Mouse (Mus musculus) heart, adult 8-10 months (tissue): ENCODE data around the gene Megf9. TPM values are rescaled to one million over a fixed set of nuclear protein-coding genes. Genes with fewer than 3 reads are reported as not detected.

Experiments used
- DNase-seq: peaks from one replicate; pipeline ENCODE4 v3.0.0; 2022; ENCODE audit warnings: low spot score
- total RNA-seq, 4 experiments: library from RNA; stranded (reverse); gene quantifications; 2 replicates each; pipeline ENCODE4 v1.2.4; 2022

Gene Megf9
- total RNA-seq, 4 experiments from 2014 or later = 8.7 to 13.5 (median 12.8) TPM

DNA sequence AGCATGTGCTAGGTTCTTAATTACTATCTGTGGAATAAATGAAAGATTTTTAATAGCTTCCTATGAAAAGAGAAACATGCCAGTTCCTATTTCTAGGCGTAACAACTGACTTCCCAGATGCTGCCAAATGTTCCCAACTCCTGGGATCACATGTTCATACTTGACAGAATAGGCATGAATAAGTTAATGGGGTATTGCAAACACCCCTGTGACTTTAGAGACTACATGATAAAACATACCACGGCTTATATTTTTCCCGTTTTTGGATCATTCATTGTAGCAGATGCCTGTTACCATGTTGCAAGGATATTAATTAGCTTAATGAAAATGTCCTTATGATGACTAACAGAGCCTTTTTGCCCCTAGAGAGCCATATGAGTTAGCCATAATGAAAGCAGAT is 88.0 kb downstream of the Megf9 start:
- no peak for DNase-seq

DNA sequence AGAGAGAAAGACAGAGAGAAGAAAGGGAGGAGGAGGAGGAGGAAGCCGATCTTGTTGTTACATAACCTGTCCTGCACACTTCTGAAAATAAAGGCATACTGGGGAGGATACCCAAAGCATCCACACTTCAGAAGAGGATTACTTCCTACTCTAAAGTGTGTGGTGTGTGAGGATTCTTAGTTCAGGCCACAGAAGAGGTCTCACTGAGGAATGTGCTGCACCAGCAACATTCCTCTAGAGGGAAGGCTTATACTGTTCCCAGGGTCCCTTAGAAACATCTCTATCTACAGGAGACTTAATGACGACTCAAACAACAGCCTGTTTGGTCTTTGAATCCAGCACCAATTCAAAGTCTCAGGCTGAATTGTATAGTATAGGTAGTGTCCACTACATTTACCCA is 114.6 kb downstream of the Megf9 start:
- no peak for DNase-seq

DNA sequence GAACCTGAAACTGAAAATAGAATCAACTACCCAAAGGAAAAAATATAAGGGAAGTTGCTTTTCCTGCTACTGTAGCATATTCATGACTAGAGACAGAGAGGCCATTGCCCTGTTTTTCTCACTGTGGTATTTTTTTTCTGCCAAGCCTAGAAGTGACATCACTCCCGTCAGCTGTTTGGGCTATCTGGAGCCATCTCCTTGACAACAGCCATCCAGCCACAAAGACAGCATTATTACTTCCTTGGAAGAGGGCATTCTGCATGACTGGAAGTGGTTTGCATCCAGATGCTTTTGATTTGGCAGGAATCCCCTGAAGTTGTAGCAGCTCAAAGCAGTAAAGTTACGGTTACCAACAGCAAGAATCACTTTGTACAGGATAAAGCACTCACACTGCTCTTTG is 122.7 kb downstream of the Megf9 start:
- DNase-seq = no peak

DNA sequence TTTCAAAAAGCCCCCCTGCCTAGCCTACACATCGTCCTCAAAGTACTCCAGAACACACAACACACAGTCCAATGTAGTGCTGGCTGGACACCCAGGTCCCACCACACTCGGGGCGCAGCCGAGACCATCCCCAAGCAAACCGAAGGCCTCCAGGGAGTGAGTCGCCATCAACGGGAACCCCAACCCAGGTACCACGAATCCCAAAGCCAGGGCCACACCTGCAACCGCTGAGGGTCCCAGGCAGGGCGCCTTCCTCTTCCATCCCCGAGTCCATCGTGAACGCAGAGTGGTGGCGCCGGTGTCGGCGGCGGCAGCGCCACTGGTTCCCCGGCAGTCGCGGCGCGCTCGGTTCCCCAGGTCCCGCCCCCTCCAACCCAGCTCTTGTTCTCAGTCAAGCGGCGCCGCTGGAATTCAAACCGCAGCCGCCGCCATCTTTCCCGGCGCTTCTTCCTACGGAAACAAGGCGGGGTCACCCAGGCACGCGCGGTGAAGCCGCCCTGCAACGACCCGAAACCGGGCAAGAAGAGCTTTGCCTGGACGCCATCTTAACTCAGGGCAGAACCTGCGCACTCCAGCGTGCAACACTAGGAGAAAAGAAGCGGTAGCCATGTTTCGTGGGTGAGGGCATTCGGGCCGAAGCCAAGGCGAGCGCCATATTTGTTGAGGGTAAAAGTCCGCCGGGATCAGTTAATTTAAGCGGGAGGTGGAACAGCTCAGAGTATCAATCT is 124.6 kb downstream of the Megf9 start, which contains the start of gene Cdk5rap2:
Gene Cdk5rap2, minus strand, starts transcription at position 450 of the 728 bp plus-strand sequence.
- DNase-seq = peak; percentile 97

DNA sequence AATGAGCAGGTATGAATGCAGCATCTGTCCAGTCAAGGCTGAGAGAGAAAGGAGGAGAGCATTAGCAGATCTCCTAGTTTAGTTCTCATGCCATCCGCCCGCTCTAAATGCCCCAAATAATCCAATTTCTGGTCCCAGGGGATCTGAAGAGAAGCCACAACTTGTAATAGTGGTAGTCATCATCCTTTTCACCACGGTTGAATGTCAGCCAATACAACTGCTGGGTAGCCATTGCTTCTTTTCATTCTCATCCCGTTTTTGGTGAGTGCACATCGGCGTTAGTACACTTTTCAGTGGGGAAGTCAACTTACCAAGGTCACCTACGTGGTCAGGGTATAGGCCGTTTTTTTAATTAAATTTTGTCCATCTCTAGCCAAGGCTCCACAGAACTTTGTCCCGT is 125.3 kb downstream of the Megf9 start:
- DNase-seq = no peak

DNA sequence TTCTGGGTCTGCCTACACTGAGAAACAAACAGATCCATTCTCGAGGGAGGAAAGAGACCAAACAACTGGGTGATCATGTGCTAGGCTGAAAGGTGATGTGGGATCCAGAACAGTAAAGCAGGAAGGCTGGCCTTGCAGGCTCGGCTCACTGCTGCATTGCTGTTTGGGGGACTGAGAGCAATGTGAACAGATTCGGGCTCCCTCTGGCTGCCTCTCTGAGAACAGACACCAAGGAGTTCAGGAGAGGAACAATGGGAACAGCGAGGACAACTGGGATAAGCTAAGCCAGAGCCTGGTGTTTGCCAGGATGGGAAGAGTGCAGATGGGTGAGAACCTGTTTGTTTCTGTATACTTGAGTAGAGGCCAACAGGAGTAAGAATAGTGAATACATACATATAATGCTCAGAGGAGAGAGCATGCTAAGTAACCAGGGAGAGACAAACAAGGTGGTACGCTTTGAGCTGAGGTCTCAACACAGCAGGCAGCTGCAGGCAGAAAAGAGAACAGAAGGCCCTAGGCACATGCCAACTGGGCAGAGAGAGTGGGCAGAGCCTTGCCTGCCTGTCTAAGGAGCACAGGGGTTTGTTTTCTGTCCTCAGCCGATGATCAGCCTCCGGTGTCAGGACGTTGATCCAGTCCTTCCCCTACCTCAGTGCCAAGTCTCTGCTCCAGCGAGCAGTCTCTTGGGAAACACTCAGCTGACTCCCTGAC is 132.5 kb downstream of the Megf9 start:
- DNase-seq = no peak

DNA sequence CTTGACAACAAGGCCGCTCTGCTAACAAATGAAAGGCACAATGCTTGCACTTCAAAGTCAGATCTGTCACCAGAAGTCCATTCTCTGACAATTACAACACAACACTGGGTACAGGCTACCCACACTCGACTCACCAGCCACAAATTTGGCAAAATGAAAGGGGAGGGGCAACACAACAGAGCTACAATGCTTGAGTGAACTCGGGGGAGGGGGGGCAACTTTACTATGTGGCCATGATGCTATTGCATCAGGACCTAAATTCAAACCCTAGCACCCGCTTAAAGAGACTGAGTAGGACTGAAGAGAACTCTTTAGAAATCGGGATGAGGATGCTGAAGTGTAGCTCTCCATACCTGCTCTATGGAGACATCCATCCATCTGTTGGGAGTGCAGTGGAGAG is 135.3 kb downstream of the Megf9 start:
- no peak for DNase-seq

DNA sequence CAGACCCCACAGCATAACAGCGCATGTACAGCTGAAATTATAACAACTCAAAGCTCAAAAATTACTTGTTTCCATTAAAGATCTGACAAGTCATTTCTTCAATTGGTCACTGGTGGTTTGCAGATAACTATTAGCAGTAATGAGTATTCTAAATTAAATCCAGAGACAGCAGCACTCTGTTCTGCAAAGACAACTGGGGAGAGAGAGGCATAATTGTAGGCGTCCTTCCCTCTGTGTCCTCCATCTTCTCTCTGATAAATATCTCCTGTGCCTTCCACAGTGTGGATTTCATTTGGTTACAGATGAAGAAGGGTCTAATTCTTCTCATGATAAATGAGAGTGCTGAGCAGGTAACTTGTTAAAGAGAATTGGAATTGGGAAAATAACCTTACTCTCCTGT is 135.7 kb downstream of the Megf9 start:
- DNase-seq = no peak

DNA sequence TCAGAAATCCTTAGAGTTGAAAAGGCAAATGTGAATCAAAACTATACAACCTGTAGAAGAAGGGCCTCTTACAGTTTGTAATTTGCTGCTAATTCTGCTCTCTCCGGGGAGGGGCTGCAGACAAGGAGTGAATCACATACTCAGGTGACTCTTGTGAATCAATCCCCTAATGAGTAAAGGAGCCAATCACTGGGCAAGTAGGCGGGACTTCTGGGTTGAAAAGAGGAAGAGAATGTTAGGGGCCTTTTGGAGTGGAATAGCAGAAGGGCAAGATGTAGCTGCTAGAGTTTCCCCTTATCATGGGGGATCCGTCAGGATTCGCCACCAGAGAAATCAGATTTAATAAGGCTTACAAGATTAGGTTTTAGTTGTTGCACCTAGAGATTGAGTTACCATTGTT is 136.7 kb downstream of the Megf9 start:
- no peak for DNase-seq

DNA sequence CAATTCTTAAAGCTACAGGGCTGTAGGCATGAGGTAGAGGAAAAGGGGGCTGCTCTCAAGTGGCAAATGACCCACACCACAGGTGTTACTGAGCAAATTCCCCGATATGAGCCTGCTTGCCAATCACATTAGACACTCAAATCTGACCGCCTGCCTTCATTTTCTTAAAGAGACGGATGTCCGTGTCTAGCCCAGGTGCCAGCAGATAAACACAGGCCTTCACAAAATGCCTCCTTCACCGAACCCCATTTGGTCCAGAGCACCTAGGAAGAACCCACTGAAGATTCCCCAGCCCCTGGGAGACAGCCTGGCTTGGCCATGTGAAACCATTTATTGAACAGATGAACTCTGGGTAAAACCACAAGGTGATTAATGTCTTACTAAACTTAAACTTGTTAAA is 138.1 kb downstream of the Megf9 start:
- no peak for DNase-seq

DNA sequence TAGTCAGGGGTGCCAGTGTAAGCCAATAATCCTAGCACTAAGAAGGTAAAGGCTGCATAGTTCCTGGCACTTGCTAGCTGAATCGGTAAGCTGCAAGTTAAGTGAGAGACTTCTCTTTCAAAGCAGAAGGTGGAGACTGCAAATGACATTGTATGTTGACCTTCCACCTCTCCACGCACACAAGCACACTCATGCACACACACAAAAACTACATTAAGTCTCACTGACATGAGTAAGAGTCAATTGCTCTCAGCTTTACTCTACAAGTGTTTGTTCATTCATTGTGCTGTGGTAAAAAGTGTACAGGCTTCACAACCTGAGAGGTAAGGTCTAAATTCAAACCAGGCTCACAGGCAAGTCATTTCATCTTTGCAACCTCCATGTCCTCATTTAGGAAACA is 140.1 kb downstream of the Megf9 start:
- no peak for DNase-seq

DNA sequence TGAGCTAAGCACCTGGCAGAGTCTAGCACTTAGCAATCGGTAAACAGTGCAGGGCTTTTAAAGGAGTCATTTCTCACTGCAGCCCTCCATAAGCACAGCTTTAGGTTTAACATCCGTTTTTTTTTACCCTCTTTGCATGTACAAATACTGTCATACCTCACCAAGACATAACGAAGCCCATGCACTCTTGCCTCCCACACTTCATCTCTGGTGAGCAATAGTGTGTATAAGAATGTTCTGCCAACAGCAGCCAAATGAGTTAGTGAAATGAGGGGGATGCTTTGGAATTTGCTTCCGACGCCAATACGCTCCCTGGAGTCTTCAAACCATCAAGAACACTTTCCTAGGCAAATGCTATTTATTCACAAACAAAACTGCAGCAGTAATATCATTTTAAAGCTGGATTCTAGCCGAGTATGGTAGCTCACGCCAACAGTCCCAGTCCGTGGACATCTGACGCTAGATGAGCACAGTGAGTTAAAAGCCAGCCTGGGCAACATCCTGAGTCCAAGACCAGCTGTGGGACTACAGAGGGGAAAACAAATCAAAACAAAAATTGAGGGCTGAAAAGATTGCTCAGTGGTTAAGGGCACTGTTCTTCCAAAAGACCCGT is 142.9 kb downstream of the Megf9 start:
- DNase-seq = no peak

DNA sequence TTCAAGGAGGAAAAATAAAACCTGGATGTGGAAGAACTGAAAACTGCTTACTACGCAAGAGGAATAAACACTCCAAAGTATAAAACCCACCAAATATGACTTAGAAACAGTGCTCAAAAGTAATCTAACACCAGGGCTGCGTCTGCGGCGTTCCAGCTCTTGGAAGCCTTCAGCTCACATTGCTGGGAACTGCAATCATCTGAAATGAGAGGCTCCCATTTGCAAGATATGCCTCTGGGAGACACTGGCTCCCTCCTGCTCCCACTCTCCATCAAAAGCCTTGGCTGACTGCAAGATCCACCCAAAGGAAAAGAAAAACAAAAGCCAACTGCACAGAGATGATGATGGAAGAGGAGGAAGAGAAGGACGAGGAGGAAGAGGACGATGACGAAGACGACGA is 143.7 kb downstream of the Megf9 start:
- peak; percentile 28 for DNase-seq

DNA sequence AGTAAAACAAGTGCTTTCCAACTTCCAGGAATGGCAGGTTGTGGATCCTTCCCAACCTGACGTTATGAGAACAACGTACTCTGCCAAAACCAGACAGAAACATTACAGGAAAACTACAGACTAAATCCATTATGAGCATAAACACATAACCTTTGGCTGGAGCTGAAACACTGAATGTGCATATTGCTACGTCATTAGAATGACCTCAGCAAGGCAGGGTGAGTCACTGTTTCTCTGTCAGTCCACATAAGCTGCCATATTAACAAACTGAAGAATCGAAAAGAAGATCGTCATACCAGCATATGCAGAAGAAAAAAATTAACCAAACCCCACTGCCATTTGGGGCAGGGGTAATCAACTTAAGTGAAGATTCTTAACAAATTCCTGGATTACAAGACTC is 148.6 kb downstream of the Megf9 start:
- DNase-seq = no peak

DNA sequence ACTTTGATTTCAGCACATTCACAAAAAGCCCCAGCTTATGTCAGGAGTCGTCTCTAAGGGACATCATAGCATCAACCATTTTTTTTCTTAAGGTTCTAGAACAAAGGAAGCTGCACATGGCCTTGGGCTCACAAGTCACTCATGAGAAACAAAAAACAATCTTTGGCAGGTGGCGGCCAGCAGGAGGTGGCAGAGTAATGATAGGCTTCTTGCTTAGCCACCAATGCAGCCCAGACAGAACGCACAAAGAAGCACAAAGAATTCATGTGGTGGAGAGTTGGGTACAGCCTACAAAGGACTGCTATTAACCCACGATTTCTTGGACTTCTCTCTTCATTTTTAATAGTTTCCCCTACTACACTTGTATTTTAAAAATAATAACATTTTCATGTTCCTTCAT is 157.4 kb downstream of the Megf9 start:
- DNase-seq = no peak

Other genes with a start within 250 kb of the Megf9 start
- 1 to 10 TPM; 4.4 to 5.5 (median 5.0) TPM for gene Cdk5rap2, start 124.6 kb downstream of the Megf9 start, total RNA-seq